Comparison of ENCODE assay signal across 8 mouse cellular contexts in the genomic region with DNA sequence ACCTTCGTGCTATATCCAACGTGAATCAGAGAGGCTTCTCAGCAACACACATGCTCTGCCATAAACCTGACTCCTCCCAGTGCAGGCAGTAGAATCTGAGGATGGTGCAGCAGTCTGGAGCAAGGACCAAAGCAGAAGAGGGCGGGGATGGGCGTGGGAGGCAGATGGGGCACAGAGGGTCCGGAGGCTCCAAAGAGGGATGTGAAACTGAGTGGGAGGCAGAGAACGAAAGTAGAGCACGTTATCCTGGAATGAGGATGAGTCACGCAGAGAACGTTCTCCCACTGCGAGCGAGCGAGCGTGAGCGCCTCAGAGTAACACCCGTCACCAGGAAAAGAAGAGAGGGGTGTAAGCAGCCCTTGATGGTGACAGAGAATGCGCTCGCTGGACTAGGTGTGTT. TPM values are rescaled to one million over a fixed set of nuclear protein-coding genes. Genes with fewer than 3 reads are reported as not detected.
DNase-seq lines count a peak whose midpoint lies in the region; ATAC-seq lines count a peak whose summit lies in the region.

No protein-coding gene starts in this region.

- H3K4me1 ChIP-seq in liver, embryonic 13.5 days (replicated peaks) = peaks cover 14% of the 10 kb centered on the region
- H3K4me1 ChIP-seq in hindbrain, embryonic 16.5 days (ENCODE audit: control insufficient read depth, insufficient read depth, low read depth, low read length) = no peaks in the 10 kb centered on the region; the same call in 1 of the 2 replicates

- no peaks in the 10 kb centered on the region for H3K9me3 ChIP-seq in liver, embryonic 13.5 days (replicated peaks)
- no peaks in the 10 kb centered on the region for H3K9me3 ChIP-seq in hindbrain, embryonic 16.5 days (ENCODE audit: control insufficient read depth, low read length)

- 72% methylated on average over 17 of the region's 17 CpGs for WGBS in liver, embryonic 13.5 days (ENCODE audit: insufficient replicate concordance)
- WGBS in hindbrain, embryonic 16.5 days = 74% methylated on average over 17 of the region's 17 CpGs

- H3K27ac ChIP-seq in liver, embryonic 13.5 days = no peak overlapping the region
- H3K27ac ChIP-seq in hindbrain, embryonic 16.5 days (ENCODE audit: low read depth, low read length) = no peak overlapping the region

- H3K4me3 ChIP-seq in liver, embryonic 13.5 days (replicated peaks) = no peak overlapping the region
- no peak overlapping the region for H3K4me3 ChIP-seq in hindbrain, embryonic 16.5 days (ENCODE audit: low read length)

- H3K9ac ChIP-seq in liver, embryonic 13.5 days = no peak overlapping the region
- no peak overlapping the region for H3K9ac ChIP-seq in hindbrain, embryonic 16.5 days (ENCODE audit: low read depth, low read length)

- intact Hi-C loops in heart, postnatal 14 days (cut with DNase I) = no loop called here

- H3K36me3 ChIP-seq in liver, embryonic 13.5 days = no peaks in the 10 kb centered on the region
- H3K36me3 ChIP-seq in splenic B cell, adult 2 months (ENCODE audit: control insufficient read depth, insufficient read depth, low read length, poor library complexity, severe bottlenecking) = no peaks in the 10 kb centered on the region
- H3K36me3 ChIP-seq in hindbrain, embryonic 16.5 days (ENCODE audit: control insufficient read depth, insufficient read depth, low read length) = no peaks in the 10 kb centered on the region

- DNase-seq in adrenal gland, postnatal 14 days = peak; percentile 37
- DNase-seq in adrenal gland, postnatal 4 days (ENCODE audit: low spot score in 2 of 2) = no peak
- peak; percentile 43 for DNase-seq in Muller cell, postnatal 12 days (ENCODE audit: inconsistent ontology term)
- DNase-seq in heart, postnatal 14 days = peak; percentile 35 to 43
- no peak for DNase-seq in liver, embryonic 13.5 days
- peak; percentile 26 for DNase-seq in splenic B cell, adult 2 months (ENCODE audit: low read depth, low spot score)
- no peak for DNase-seq in thymus, adult 18-20 months

- H3K4me2 ChIP-seq in liver, embryonic 13.5 days = no peak overlapping the region
- no peak overlapping the region for H3K4me2 ChIP-seq in hindbrain, embryonic 16.5 days (ENCODE audit: low read length)

- peaks cover 3% of the 10 kb centered on the region; the same call in 1 of the 2 replicates for H3K27me3 ChIP-seq in liver, embryonic 13.5 days
- H3K27me3 ChIP-seq in splenic B cell, adult 2 months (ENCODE audit: control insufficient read depth, insufficient read depth, low read length, poor library complexity, severe bottlenecking) = no peaks in the 10 kb centered on the region
- no peaks in the 10 kb centered on the region for H3K27me3 ChIP-seq in hindbrain, embryonic 16.5 days (replicated peaks; ENCODE audit: control insufficient read depth, insufficient read depth, low read length)

- ATAC-seq in liver, embryonic 13.5 days (ENCODE audit: low read depth) = peak; percentile 40; the same call in 1 of the 2 replicates
- ATAC-seq in hindbrain, embryonic 16.5 days = no peak

RNA-seq across cellular contexts. Expression of a gene that starts 12.2 kb away (rescaled TPM):
- total RNA-seq in adrenal gland, postnatal 14 days (2021) = 17.8 and 25.2 TPM in 2 replicates
- total RNA-seq in adrenal gland, postnatal 4 days (2021) = 10 to 100 TPM; 21.9 to 24.3 TPM
- total RNA-seq in heart, postnatal 14 days (2021) = 10 to 100 TPM; 21.9 to 26.4 TPM
- polyA plus RNA-seq in liver, embryonic 13.5 days (2015; fragmentation: Nextera tagmentation; extraction: Ambion mirVana) = 2.7 and 3.0 TPM in 2 replicates
- 2.0 and 2.2 TPM in 2 replicates for polyA plus RNA-seq in hindbrain, embryonic 16.5 days (2015; fragmentation: Nextera tagmentation; extraction: Ambion mirVana)

Comparison
In these comparisons a context has a peak if more than half of its experiments do, and no peak if none do; other contexts are left out.
1. DNase-seq: peak in adrenal gland, postnatal 14 days (single experiment), Muller cell, postnatal 12 days (single experiment), heart, postnatal 14 days (2 of 2) and splenic B cell, adult 2 months (single experiment); none in adrenal gland, postnatal 4 days (0 of 2), liver, embryonic 13.5 days (single experiment) and thymus, adult 18-20 months (0 of 2).